ENCODE assay signal across 8 mouse cellular contexts in genomic region chr10:85388751-85389115, GRCm38 (mm10). TPM values are rescaled to one million over a fixed set of nuclear protein-coding genes. Genes with fewer than 3 reads are reported as not detected.
DNase-seq lines count a peak whose midpoint lies in the region; ATAC-seq and TF ChIP-seq lines count a peak whose summit lies in the region.

No protein-coding gene starts in this region.

- no peaks in the 10 kb centered on the region for H3K36me3 ChIP-seq in heart, embryonic 16.5 days (ENCODE audit: control insufficient read depth, insufficient read depth)
- H3K36me3 ChIP-seq in limb, embryonic 12.5 days = no peaks in the 10 kb centered on the region
- no peaks in the 10 kb centered on the region for H3K36me3 ChIP-seq in midbrain, postnatal 0 days (ENCODE audit: insufficient read depth, low read length)

- ATAC-seq in common myeloid progenitor, adult 5-6 weeks (replicated peaks; ENCODE audit: low read depth, poor library complexity, severe bottlenecking) = peak; percentile 55
- no peak for ATAC-seq in heart, embryonic 16.5 days (replicated peaks; ENCODE audit: extremely low read depth, insufficient read depth, low FRiP score)
- 0 out of 2 replicates have a peak, but pooled peaks have one; percentile 29 for ATAC-seq in limb, embryonic 12.5 days (ENCODE audit: insufficient number of reproducible peaks, insufficient read depth, low FRiP score, low TSS enrichment, low read depth)
- ATAC-seq in midbrain, postnatal 0 days (ENCODE audit: low FRiP score) = peak; percentile 45; the same call in 1 of the 2 replicates

- DNase-seq in heart, adult 18-20 months = peak; percentile 8 to 36
- DNase-seq in heart, postnatal 25 days (ENCODE audit: low spot score) = no peak
- peak; percentile 83 for DNase-seq in ES-CJ7 (ENCODE audit: low read depth, low spot score)
- DNase-seq in midbrain, postnatal 0 days (ENCODE audit: low spot score) = peak; percentile 80
- peak; percentile 80 for DNase-seq in thymus, postnatal 25 days

- intact Hi-C loops in heart, postnatal 25 days (cut with DNase I) = no loop called here

- no peak overlapping the region for H3K27ac ChIP-seq in heart, embryonic 16.5 days (ENCODE audit: low read length)
- H3K27ac ChIP-seq in limb, embryonic 12.5 days = no peak overlapping the region
- H3K27ac ChIP-seq in midbrain, postnatal 0 days (ENCODE audit: low read depth, low read length) = no peak overlapping the region; the same call in 1 of the 2 replicates

- no peaks in the 10 kb centered on the region for H3K9me3 ChIP-seq in heart, embryonic 16.5 days (replicated peaks; ENCODE audit: control insufficient read depth, low read length)
- no peaks in the 10 kb centered on the region for H3K9me3 ChIP-seq in limb, embryonic 12.5 days
- no peaks in the 10 kb centered on the region for H3K9me3 ChIP-seq in midbrain, postnatal 0 days (ENCODE audit: low read length)

- 3% methylated on average over 9 of the region's 9 CpGs for WGBS in heart, embryonic 16.5 days
- 1% methylated on average over 9 of the region's 9 CpGs for WGBS in limb, embryonic 12.5 days
- WGBS in midbrain, postnatal 0 days = 3% methylated on average over 9 of the region's 9 CpGs

- H3K27me3 ChIP-seq in heart, embryonic 16.5 days (ENCODE audit: control insufficient read depth, insufficient read depth, low read length) = peaks cover 25% of the 10 kb centered on the region
- H3K27me3 ChIP-seq in limb, embryonic 12.5 days = peaks cover 17% of the 10 kb centered on the region
- no peaks in the 10 kb centered on the region for H3K27me3 ChIP-seq in midbrain, postnatal 0 days (ENCODE audit: insufficient read depth, low read length)

- H3K4me1 ChIP-seq in heart, embryonic 16.5 days (ENCODE audit: control insufficient read depth, insufficient read depth, low read length) = peaks cover 11% of the 10 kb centered on the region
- H3K4me1 ChIP-seq in limb, embryonic 12.5 days (replicated peaks) = peaks cover 29% of the 10 kb centered on the region
- no peaks in the 10 kb centered on the region for H3K4me1 ChIP-seq in midbrain, postnatal 0 days (ENCODE audit: insufficient read depth, low read length)

- H3K4me2 ChIP-seq in heart, embryonic 16.5 days (ENCODE audit: low read depth, low read length) = peak overlapping the region; percentile 100
- peak overlapping the region; percentile 99 for H3K4me2 ChIP-seq in limb, embryonic 12.5 days
- H3K4me2 ChIP-seq in midbrain, postnatal 0 days (ENCODE audit: low read depth, low read length, poor library complexity, severe bottlenecking) = peak overlapping the region; percentile 90

- peak overlapping the region; percentile 70 for H3K4me3 ChIP-seq in heart, embryonic 16.5 days (ENCODE audit: low read length)
- peak overlapping the region; percentile 67 for H3K4me3 ChIP-seq in limb, embryonic 12.5 days (replicated peaks)
- peak overlapping the region; percentile 64 for H3K4me3 ChIP-seq in midbrain, postnatal 0 days (ENCODE audit: low read depth, low read length)

- H3K9ac ChIP-seq in heart, embryonic 16.5 days (ENCODE audit: low read length) = no peak overlapping the region
- peak overlapping the region; percentile 77 for H3K9ac ChIP-seq in limb, embryonic 12.5 days (replicated peaks)
- peak overlapping the region; percentile 66; the same call in 1 of the 2 replicates for H3K9ac ChIP-seq in midbrain, postnatal 0 days (replicated peaks; ENCODE audit: low read length, poor library complexity, severe bottlenecking)

- peak; percentile 83 for TF ChIP-seq CTCF in midbrain, postnatal 0 days (IDR thresholded peaks at IDR 0.05)

RNA-seq across cellular contexts. Expression of gene Btbd11, which starts 2.1 kb away (rescaled TPM):
- total RNA-seq in heart, adult 18-20 months (2021) = 1 to 10 TPM; 3.2 to 4.8 TPM
- 1 to 10 TPM; 1.4 to 1.7 TPM for total RNA-seq in heart, postnatal 25 days (2021)
- 2.2 and 3.3 TPM in 2 replicates for total RNA-seq in common myeloid progenitor, adult 5-6 weeks (2017)
- polyA plus RNA-seq in heart, embryonic 16.5 days (2015; fragmentation: Nextera tagmentation; extraction: Ambion mirVana) = 1.5 and 3.2 TPM in 2 replicates
- polyA plus RNA-seq in limb, embryonic 12.5 days (2016; fragmentation: Nextera tagmentation; extraction: Ambion mirVana) = 12.1 and 12.4 TPM in 2 replicates
- total RNA-seq in midbrain, postnatal 0 days (2014; rRNA removed) = 47.4 and 47.6 TPM in 2 replicates
- polyA plus RNA-seq in midbrain, postnatal 0 days (2015; fragmentation: Nextera tagmentation; extraction: Ambion mirVana) = 17.1 and 18.9 TPM in 2 replicates
